Mouse (Mus musculus) layer of hippocampus, adult 9-10 months (tissue): ENCODE measurements around the gene Dhps.
"Not testable (repeated sequence)": the region's sequence is repeated elsewhere in the genome, so short reads cannot be mapped to it uniquely, and the experiment has no call there.

ENCODE experiments used
- DNase-seq: peaks from one replicate; pipeline ENCODE4 v3.0.0; 2022; ENCODE audit warnings: low spot score

Dhps gene

GRCm38 (mm10) chr8:85096196-85096595, 24.6 kb downstream of the Dhps start:
- DNase-seq, result no peak

- DNase-seq, result no peak
Observed at GRCm38 (mm10) chr8:85096850-85097249, 25.3 kb downstream of the Dhps start.

GRCm38 (mm10) chr8:85100076-85100665, 28.6 kb downstream of the Dhps start:
- DNase-seq, result no peak

- no peak for DNase-seq
Observed at GRCm38 (mm10) chr8:85113241-85113640, 41.7 kb downstream of the Dhps start.

- DNase-seq, result no peak
Observed at GRCm38 (mm10) chr8:85115501-85115900, 43.9 kb downstream of the Dhps start.

- no peak for DNase-seq
Observed at GRCm38 (mm10) chr8:85116984-85117383, 45.4 kb downstream of the Dhps start.

GRCm38 (mm10) chr8:85119052-85119981, 47.8 kb downstream of the Dhps start:
- DNase-seq, result peak; percentile 65

GRCm38 (mm10) chr8:85120251-85120650, 48.7 kb downstream of the Dhps start:
- not testable (repeated sequence) for DNase-seq

- no peak for DNase-seq
Observed at GRCm38 (mm10) chr8:85122995-85123394, 51.4 kb downstream of the Dhps start, which contains the start of gene Zfp791. Zfp791 (minus strand) TSS chr8:85123095.

- no peak for DNase-seq
Observed at GRCm38 (mm10) chr8:85123691-85124090, 52.1 kb downstream of the Dhps start.
